8 mouse cellular contexts compared by ENCODE assay signal in the genomic region with DNA sequence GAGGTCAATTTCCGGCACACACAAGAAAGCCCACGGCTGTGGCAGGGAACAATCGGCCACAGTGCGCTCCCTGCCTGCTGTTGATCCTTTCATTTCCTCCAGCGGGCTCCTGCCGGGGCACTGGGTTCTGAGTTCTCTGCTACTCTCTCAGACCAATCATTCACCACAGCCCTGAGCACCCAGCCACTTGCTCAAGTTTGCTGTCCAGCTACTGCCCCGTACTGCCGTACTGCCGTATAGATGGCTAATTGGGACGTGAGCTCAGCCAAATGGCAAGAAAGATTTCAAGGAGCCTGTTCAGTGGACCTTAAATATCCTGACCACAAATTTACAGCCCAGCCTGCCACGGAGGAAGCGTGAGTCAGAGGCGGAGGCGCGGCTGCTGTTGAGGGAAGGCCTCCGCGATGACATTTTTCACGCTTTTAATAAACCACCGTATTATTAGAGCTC. TPM values are rescaled to one million over a fixed set of nuclear protein-coding genes. Genes with fewer than 3 reads are reported as not detected.
DNase-seq lines count a peak whose midpoint lies in the region; ATAC-seq lines count a peak whose summit lies in the region.

No protein-coding gene starts in this region.

- H3K4me2 ChIP-seq in embryonic facial prominence, embryonic 14.5 days (ENCODE audit: low read depth, low read length) = peak overlapping the region; percentile 53

- WGBS in embryonic facial prominence, embryonic 14.5 days = 12% methylated on average over 19 of the region's 19 CpGs

- peaks cover 18% of the 10 kb centered on the region for H3K4me1 ChIP-seq in embryonic facial prominence, embryonic 14.5 days (ENCODE audit: control insufficient read depth, insufficient read depth, low read length)

- no peaks in the 10 kb centered on the region for H3K36me3 ChIP-seq in embryonic facial prominence, embryonic 14.5 days (ENCODE audit: control insufficient read depth, insufficient read depth, low read length)
- no peaks in the 10 kb centered on the region for H3K36me3 ChIP-seq in splenic B cell, adult 2 months (ENCODE audit: control insufficient read depth, insufficient read depth, low read length, poor library complexity, severe bottlenecking)

- peaks cover 30% of the 10 kb centered on the region for H3K27me3 ChIP-seq in embryonic facial prominence, embryonic 14.5 days (replicated peaks; ENCODE audit: control insufficient read depth, insufficient read depth, low read length)
- no peaks in the 10 kb centered on the region for H3K27me3 ChIP-seq in splenic B cell, adult 2 months (ENCODE audit: control insufficient read depth, insufficient read depth, low read length, poor library complexity, severe bottlenecking)

- peak; percentile 52 for ATAC-seq in activated CD4-positive, CD25-positive, alpha-beta regulatory T cell, adult 4 months
- ATAC-seq in embryonic facial prominence, embryonic 14.5 days (ENCODE audit: low read depth) = no peak

- peak; percentile 3 to 10 for DNase-seq in cerebellum, adult 18-20 months
- no peak for DNase-seq in cerebellum, adult 11-12 months
- peak; percentile 68 for DNase-seq in embryonic facial prominence, embryonic 14.5 days (ENCODE audit: low spot score)
- peak; percentile 19 to 39 for DNase-seq in heart, postnatal 14 days
- peak; percentile 32 to 54 for DNase-seq in kidney, postnatal 36 days
- DNase-seq in lung, postnatal 4 days = peak; percentile 43 to 57
- DNase-seq in splenic B cell, adult 2 months (ENCODE audit: low read depth, low spot score) = peak; percentile 33

- peak overlapping the region; percentile 28 for H3K4me3 ChIP-seq in embryonic facial prominence, embryonic 14.5 days (ENCODE audit: low read depth, low read length)

- intact Hi-C loops in heart, postnatal 14 days (cut with DNase I) = no loop called here

- no peak overlapping the region; the same call in 1 of the 2 replicates for H3K27ac ChIP-seq in embryonic facial prominence, embryonic 14.5 days (replicated peaks; ENCODE audit: low read depth, low read length)

- H3K9me3 ChIP-seq in embryonic facial prominence, embryonic 14.5 days (ENCODE audit: control insufficient read depth, low read length) = no peaks in the 10 kb centered on the region

- H3K9ac ChIP-seq in embryonic facial prominence, embryonic 14.5 days (ENCODE audit: low read depth, low read length) = no peak overlapping the region; the same call in 1 of the 2 replicates

RNA-seq across cellular contexts. Expression of gene Tbx4, which starts 39.1 kb away (rescaled TPM):
- polyA plus RNA-seq in activated CD4-positive, CD25-positive, alpha-beta regulatory T cell, adult 4 months (2017; shearing (Covaris generic)) = not detected
- polyA plus RNA-seq in embryonic facial prominence, embryonic 14.5 days (2014; fragmentation: Nextera tagmentation; extraction: Ambion mirVana) = 0.85 and 1.4 TPM in 2 replicates
- under 1 TPM in 1 of 2 experiments, not detected in 1; 0.14 TPM for total RNA-seq in heart, postnatal 14 days (2021)
